Mouse (Mus musculus): ENCODE results near the gene Adamts7.

The Adamts7 gene

GRCm38 (mm10) chr9:90146869-90147268 is 16.0 kb upstream of the Adamts7 start:
- no peak for DNase-seq (ENCODE audit: low read depth, low spot score)

- peak; percentile 85 for DNase-seq (ENCODE audit: low read depth, low spot score)
Observed at GRCm38 (mm10) chr9:90162243-90162925, 485 bp upstream of the Adamts7 start.

- no peak for DNase-seq (ENCODE audit: low read depth, low spot score)
Observed at GRCm38 (mm10) chr9:90163749-90164095, 853 bp downstream of the Adamts7 start.

- DNase-seq (ENCODE audit: low read depth, low spot score): no peak
Observed at GRCm38 (mm10) chr9:90164670-90165453, 2.0 kb downstream of the Adamts7 start.

- DNase-seq (ENCODE audit: low read depth, low spot score): no peak
Observed at GRCm38 (mm10) chr9:90165590-90165989, 2.7 kb downstream of the Adamts7 start.

DNA sequence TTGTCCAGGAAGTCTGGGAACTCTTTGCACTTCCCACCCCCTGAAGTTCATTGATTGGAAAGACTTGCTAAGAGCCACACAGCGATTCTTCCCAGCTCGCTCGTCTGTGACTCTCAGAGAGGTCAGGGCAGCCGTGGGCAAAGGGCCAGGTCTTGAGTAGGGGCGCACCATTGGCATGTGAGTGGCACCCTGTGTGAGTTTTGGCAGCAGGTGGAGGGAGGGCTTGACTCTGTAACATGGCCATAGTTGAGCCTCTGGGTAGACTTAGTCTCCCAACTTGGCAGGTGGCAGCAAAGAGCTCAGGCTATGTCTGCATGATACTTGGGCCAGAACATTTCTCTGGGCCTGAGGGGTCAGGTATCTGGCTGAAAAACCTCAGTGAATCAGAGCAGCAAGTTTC is 3.7 kb downstream of the Adamts7 start:
- DNase-seq (ENCODE audit: low read depth, low spot score): no peak

- DNase-seq (ENCODE audit: low read depth, low spot score): no peak
Observed at GRCm38 (mm10) chr9:90169965-90170364, 7.1 kb downstream of the Adamts7 start.

GRCm38 (mm10) chr9:90171421-90171820 is 8.6 kb downstream of the Adamts7 start:
- DNase-seq (ENCODE audit: low read depth, low spot score): no peak

DNA sequence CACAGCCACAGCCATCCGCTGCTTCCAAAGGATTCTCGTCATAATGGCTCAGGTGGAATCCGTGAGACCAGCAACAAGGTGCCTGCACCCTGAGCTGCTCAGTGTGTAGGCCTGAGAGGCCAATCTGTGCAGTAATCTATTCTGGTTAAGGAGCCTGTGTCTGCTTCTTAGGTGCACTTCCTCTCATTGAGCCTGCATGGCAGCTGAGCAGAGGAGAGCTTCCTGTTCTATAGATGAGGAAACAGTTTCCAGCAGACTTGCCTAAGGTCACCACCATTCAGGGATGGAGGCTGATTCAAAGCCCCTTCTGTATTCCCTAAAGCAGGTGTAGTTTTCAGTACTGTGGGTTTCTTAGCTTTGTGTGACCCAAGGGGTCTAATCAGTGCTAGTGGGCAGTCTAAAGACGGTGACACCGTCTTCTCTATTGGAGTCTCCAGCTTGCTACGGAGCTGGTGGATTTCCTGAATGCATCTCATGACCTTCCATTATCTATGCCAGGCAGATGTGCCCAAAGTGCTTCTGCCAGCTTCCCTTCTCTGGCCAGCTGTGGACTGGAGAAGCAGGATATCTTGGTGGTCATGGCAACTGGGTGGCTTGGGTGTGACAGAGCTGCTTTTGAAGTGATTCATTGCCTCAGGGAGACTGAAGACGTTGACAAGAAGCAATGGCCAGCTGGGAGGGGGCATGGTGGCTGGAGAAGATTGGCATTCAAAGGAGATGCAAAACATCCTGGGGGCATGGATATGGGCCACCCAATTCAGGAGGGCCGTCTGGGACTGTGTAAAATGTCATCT is 9.9 kb downstream of the Adamts7 start:
- no peak for DNase-seq (ENCODE audit: low read depth, low spot score)

- no peak for DNase-seq (ENCODE audit: low read depth, low spot score)
Observed at GRCm38 (mm10) chr9:90173330-90173729, 10.5 kb downstream of the Adamts7 start.

DNA sequence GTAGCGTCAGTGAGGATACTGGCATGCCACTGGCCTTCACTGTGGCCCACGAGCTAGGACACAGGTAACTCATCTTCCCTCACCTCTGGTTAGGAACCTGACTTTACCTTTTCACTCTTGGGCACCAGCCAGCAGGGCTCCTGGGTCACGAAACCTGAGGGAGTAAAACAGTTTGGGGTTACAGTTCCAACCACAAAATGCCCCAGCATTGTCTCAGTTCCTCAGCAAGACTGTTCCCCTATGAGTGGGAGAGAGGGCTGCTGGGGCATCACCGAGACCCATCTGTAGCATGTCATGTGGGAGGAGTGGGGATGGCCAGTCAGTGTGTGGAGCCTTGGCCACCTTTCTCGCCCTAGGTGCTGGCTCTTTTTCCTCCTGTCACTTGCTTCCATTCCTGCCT is 16.5 kb downstream of the Adamts7 start:
- no peak for DNase-seq (ENCODE audit: low read depth, low spot score)

DNA sequence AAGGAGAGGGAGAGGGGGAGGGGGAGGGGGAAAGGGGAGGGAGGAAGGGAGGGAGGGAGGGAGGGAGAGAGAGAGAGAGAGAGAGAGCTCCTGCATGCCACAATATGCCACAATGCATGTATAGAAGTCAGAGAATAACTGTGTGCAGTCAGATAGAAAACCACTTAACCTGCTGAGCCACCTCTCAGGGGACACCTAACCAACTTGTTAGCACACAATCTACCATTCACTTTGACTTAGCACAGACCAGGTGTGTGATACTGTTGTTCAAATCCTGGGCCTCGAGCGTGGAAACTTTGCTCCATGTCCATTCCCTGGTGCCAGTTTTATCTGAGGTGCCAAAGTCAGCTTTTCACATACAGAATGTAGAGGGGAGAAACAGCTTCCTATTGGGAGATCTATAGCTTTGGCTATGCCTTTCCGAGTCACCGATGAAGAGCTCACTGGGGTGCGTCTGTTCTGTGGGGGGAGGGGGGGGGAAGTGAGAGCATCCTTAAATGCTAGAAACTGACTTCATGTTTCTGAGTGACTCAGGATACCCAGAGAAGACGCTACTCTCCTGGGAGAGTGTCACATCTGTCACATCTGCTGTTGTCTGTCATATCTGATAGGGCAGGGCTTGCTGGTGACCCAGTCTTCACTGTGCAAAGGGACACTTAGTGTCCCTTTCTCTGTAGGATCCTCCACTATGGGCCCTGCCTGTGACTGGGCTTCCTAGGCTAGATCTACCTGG is 19.0 kb downstream of the Adamts7 start:
- no peak for DNase-seq (ENCODE audit: low read depth, low spot score)

DNA sequence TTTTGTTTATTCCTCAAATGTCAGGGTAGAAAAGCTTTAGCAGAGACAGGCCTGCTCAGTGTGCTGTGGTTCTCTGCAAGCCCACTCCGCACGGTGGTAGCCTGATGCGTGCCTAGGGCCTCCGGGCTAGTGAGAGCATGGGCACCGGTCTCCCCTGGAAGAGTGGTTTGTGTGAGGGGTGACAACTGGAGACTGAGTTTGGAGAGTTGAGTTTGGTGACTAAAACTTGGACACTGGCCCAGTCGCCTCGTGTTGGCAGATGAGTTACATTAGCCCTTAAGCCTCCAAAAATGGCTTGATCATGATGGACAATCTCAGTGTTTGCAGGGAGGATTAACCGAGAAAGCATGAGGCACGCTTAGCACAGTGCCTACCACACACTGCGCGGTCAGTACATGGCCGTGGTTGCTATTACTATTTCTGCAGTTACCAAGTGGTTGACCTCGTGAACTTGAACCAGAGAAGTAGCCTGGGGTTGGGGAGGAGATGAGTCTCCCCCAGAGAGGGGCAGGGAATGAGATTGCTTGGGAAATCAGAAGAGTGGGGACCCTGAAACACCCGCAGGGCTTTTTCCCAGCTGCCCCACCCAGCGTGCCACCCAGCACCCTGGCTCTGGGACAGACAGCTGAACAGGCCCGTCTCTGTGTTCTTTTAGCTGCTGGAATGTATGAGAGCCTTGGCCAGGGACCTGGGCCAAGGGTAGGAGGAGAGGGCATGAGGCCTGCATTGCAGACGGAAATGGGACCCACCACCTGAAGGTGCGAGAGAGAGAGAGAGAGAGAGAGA is 20.0 kb downstream of the Adamts7 start:
- DNase-seq (ENCODE audit: low read depth, low spot score): no peak

- DNase-seq (ENCODE audit: low read depth, low spot score): no peak
Observed at GRCm38 (mm10) chr9:90183550-90183949, 20.7 kb downstream of the Adamts7 start.

DNA sequence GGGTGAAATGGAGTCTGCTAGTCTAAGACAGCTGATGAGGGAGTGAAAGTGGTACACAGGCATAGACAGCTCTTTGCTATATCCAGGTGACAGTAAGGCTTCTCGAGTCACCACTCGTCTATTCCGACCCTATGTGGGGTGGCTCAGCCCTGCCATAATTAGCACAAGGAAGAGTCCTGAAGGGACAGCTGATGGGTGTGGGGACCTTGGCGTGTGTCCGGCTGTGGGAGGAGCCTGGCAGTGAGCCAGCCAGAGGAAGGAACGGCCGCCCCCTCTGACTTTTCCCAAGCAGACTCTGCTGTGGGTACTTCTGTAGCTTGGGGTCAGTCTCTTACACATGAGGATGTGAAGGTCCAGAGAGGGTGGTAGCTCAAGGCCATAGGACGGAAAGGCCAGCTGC is 21.2 kb downstream of the Adamts7 start:
- no peak for DNase-seq (ENCODE audit: low read depth, low spot score)

DNA sequence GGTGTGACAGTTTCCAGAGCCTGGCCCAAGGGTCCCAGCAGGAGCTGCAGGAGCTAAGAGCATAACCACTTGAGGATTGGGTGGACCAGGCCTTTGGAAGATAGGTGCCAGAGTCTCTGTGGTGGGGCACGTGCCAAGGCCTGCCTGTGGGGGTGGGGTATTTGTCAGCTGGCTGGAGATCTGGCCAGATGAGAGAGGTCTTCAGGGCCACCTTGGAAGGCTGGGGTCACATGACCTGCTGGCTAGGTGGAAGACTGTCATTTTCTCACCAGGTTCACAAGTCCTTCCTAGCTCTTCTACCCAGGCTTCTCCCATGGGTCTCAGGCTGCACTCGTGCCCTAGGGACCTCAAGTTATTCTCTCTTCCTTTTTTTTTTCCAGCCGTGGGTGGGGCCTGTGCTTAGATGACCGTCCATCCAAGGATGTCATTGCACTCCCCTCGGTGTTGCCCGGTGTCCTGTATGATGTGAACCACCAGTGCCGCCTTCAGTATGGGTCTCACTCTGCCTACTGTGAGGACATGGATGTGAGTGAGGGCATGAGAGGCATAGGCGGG is 22.6 kb downstream of the Adamts7 start:
- no peak for DNase-seq (ENCODE audit: low read depth, low spot score)

GRCm38 (mm10) chr9:90188893-90189292 is 26.0 kb downstream of the Adamts7 start:
- no peak for DNase-seq (ENCODE audit: low read depth, low spot score)

DNA sequence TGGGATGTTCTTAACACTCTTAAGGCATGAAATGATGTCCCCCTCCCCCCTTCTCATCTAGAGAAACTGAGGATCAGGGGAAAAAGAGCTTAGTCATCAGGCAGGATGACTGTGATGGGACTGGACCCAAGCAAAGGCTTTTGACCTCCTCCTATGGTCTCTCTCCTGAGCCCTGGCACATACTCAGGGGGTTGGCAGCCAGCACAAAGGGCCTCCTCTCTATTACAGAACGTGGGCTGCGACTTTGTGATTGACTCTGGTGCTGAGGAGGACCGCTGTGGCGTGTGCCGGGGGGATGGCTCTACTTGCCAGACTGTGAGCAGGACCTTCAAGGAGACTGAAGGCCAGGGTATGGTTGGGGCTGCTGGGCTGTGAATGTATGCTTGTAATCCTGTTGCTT is 26.5 kb downstream of the Adamts7 start:
- DNase-seq (ENCODE audit: low read depth, low spot score): no peak

GRCm38 (mm10) chr9:90195000-90195399 is 32.1 kb downstream of the Adamts7 start:
- no peak for DNase-seq (ENCODE audit: low read depth, low spot score)

DNA sequence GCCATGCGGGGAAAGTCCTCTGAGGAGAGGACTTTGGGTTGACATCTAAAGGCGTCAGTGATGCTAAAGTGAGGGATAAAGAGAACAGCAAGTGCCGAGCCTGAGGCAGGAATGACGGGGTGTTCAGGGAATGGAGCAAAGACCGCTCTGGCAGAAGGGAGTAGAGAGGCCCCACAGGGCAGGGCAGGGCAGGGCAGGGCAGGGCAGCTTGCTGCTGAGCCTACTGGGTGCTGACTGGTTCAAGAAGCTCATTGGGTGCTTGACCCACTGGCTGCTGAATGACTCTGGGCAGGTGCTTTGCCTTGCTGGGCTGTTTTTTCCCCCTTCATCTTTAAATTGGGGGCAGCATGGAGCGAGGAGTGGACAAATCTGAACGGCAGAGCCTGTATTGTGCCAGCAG is 33.4 kb downstream of the Adamts7 start:
- no peak for DNase-seq (ENCODE audit: low read depth, low spot score)
